Mouse (Mus musculus) yolk sac, embryonic 10.5 days (tissue): ENCODE results near the gene Adh6a.
"Not testable (repeated sequence)": the region's sequence is repeated elsewhere in the genome, so short reads cannot be mapped to it uniquely, and the experiment has no call there.

Source experiments
- DNase-seq: peaks from one replicate; pipeline ENCODE4 v3.0.0-alpha.2; 2017; ENCODE audit warnings: low spot score

The Adh6a gene

DNA sequence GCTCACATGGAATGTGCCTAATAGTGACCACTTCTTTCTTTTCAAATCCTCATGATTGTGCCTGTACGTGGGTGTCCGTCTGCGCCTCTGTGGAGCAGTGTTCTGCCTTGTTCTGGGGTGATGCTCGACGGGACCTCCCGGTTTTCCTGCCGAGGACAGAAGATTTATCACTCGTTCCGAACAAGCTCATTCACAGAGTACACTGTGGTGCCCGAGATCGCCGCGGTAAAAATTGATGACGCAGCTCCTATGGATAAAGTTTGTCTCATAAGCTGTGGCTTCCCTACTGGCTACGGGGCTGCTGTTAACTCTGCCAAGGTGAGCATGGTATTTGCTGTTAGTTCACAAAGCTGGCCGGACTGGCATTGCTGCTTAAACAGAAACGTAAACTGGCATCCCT is 11.9 kb downstream of the Adh6a start:
- no peak for DNase-seq

GRCm38 (mm10) chr3:138325466-138325865 is 12.4 kb downstream of the Adh6a start:
- no peak for DNase-seq

DNA sequence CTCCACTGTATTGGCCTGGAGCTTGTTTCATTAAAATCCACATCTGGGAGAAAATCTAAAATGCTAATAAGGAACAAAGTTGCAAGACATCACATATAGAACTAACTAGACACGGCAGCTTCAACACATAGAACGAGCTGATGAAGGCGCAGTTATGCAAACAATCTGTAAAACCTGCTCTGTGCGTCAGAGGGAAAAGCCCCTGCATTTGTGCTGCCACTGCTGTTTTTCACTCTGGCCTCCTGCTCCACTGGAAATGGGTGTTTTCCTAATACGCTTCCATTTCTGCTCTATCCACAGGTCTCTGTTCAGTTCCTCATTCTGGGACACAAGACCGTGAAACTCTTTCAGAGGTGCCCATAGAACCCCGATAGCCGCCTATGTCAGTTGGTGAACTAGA is 20.8 kb downstream of the Adh6a start:
- DNase-seq, result no peak

DNA sequence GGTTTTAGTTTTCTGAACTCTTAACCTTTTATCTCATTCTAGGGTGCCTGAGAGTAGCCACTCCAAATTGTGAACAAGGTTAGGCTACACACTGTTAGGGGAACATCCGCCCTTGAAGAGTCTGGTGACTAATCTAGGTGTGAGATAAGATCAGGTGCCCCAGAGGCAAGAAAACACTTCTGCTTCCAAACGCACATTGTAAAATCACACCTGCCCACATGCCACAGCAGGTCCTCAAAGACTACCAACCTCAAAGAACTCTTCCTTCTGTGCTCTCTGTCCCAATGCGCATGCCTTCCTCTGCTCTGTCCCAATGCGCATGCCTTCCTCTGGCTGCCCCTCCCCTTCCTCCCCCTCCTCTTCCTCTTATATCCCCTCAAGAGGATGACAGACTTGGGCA is 21.2 kb downstream of the Adh6a start:
- no peak for DNase-seq

- DNase-seq, result no peak
Observed at GRCm38 (mm10) chr3:138335566-138335965, 22.5 kb downstream of the Adh6a start.

DNA sequence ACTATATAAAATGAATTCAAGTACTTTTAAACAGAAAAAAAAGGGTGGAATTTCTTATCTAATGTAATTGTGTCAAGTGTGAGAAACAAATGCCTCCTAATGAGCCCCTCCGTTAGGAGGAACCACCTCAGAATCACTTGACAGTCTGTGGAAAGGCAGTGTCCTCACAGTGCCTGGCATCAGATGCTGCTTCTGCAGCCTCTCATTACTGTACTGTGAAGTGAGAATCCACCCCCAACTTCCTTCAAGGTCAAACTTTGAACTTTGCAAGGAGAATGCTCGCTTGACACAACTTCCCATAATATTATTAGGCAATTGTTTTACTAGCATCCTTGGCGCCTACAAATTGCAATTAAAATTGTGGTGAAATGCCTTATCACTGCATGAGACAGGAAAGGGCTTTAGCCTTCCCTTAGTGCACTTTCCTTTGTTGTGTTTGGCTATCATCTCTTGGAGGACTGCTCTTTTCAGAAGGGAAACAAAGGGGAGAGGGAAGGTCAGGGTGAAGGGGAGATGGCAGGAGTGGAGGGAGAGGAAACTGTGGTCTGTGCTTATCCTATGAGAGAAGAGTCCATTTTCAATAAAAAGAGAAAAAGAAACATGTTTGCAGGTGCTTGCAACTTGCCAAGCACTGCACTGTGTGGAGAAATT is 23.1 kb downstream of the Adh6a start:
- DNase-seq, result no peak

DNA sequence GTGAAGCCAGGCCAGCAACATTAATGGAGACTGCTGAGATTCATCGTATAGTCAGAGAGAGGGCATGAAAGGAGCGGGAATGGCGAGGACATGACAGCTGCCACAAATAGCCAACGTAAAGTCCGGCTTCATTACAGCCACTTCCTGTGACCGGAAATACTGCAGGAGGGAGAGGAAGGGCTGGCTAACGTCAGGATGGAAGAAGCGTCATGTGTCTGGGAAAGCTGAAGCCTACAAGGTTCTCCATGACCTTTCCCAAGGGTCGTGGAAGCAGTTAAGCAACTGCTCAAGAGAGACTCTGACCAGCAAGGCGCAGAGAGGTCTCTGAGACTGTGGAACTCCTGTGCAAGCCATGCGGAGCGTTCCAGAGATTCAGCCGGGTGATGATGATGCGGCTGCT is 28.4 kb downstream of the Adh6a start, which contains the start of gene Adh6b:
TSS of gene Adh6b (plus strand) at position 305 of the 400 bp plus-strand sequence.
- no peak for DNase-seq

- DNase-seq, result peak; percentile 22
Observed at GRCm38 (mm10) chr3:138347041-138347440, 34.0 kb downstream of the Adh6a start.

GRCm38 (mm10) chr3:138352012-138352809 is 39.1 kb downstream of the Adh6a start:
- no peak for DNase-seq

DNA sequence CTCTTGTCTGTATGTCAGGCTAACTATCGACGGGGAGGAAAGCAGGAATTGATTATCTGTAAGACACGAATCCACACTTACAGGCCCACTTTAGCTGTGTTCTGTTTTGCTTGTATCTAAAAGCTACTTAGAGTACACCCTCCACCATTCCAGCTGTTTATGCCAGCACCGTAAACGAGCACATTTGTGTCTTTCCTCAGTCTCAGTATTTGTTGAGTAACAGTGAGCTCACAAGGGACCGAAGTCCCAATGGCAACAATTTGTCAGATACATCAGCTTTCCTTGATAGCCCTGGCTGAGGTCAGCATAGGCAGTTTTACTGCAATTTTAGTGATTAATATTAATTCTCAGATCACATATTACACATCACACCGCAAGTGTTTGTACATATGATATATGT is 45.8 kb downstream of the Adh6a start:
- DNase-seq, result no peak

GRCm38 (mm10) chr3:138360721-138361120 is 47.6 kb downstream of the Adh6a start:
- DNase-seq, result no peak

- DNase-seq, result no peak
Observed at GRCm38 (mm10) chr3:138362920-138363319, 49.8 kb downstream of the Adh6a start.

GRCm38 (mm10) chr3:138366181-138366580 is 53.1 kb downstream of the Adh6a start:
- no peak for DNase-seq

GRCm38 (mm10) chr3:138369546-138369945 is 56.5 kb downstream of the Adh6a start:
- no peak for DNase-seq

DNA sequence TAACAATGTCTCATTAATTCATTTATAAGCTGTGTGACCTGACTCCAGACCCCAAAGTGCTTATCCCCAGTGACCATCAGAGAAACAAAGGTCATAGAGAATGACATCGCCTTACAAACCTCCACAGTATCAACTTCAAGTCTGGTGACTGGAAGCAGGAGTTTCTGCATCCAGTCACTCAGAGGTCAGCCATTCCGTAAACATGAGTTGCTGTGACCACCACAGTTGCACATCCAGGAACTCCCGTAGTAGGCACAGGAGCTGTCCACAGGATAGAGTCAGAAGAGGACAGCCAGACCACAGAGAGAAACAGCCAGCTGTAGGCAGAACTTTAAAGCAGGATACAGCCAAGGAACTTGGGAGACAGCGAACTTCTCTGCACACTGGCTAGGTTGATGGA is 57.2 kb downstream of the Adh6a start:
- not testable (repeated sequence) for DNase-seq

GRCm38 (mm10) chr3:138373920-138374319 is 60.8 kb downstream of the Adh6a start:
- no peak for DNase-seq

DNA sequence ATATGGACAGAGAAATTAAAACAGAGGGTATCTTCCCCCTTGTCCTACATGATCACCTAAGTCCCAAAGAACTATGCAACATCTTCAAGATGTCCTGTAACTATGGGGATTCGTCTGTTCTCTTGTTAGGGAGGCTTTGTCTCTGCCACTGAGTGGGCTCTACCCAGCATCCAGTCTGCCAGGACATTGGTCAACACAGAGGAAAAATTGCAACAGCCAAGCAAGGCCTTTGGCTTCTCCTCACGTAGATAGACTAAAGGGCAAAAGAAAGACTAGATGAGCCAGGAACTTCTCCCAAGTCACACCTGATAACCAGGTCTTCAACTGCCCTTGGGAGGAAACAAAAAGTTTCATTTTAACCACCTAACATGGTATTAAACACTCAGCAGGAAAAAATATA is 62.1 kb downstream of the Adh6a start:
- DNase-seq, result no peak
